Mouse (Mus musculus): ENCODE data around the gene Slc1a1.

DNA sequence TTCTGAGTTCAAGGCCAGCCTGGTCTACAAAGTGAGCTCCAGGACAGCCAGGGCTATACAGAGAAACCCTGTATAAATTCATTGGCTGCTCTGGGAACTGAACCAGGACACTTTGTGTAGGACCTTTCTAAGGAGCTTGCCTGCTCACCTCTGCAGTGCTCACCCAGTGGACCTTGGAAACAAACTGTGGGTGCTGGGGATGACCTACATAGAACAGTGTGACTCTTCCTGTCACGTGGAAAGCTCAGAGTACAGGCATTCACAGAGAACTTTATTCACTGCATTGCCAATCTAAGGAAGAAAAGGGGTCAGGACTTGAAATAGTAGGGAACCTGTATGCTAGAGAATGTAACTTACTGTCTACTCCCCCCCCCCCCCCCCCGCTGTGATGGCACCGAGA lies 54.4 kb downstream of the Slc1a1 start:
- no peak for TF ChIP-seq CTCF (IDR thresholded peaks at IDR 0.05; ENCODE audit: extremely low read depth, insufficient read length, insufficient replicate concordance, low read depth, low read length)
- no peak for TF ChIP-seq POLR2A (IDR thresholded peaks at IDR 0.05; ENCODE audit: low read depth, low read length)

Data from small intestine, adult 2 months (tissue).